Mouse (Mus musculus) 3134 (cell line): Measurements from ENCODE around the gene Manba.
"Not testable (repeated sequence)": the region's sequence is repeated elsewhere in the genome, so short reads cannot be mapped to it uniquely, and the experiment has no call there.

ENCODE experiments used
- DNase-seq: peaks from one replicate; pipeline ENCODE4 v3.0.0-alpha.2; 2011; ENCODE audit warnings: low spot score; ENCODE audit not compliant: insufficient read length; ENCODE audit errors: extremely low read depth

The Manba gene

DNA sequence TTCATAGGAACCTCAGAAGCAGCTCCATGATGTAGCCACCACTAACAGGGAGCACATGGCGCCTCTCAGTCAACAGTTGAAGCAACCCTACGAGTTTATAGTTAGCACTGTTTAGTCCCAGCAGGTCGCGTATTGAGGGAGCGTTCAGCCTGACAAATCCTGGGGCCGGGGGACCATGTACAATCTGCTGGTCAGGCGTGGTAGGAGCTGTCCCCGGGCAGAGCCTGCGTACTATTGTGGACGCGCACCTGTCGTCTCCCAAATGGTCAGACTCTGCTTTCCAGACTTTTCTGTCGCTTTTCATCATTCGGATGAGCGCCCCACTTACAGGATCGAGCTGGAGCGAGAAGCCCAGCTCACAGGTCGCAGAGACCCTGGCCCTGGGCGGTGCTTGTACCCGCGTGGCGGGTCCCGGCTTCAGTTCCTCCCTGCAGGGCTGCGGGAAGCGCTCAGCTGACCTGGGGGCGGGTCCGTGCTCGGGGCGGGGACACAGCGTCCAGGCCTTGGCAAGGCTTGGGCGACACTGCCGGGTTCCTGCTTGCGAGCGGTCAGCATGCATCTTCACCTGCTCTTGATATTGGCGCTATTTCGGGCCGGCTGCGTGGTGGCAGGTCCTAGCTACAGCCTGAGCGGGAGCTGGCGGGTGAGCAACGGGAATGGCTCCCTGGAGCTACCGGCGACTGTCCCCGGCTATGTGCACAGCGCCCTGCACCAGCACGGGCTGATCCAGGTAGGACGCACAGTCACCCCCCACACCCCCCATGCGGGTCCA lies at the start of gene Manba:
Gene Manba, plus strand, starts transcription at position 484 of the 772 bp plus-strand sequence.
- DNase-seq, result peak; percentile 83

GRCm38 (mm10) chr3:135436901-135437616 lies 48.4 kb upstream of the Manba start:
- no peak for DNase-seq

- DNase-seq, result peak; percentile 100
Measured at GRCm38 (mm10) chr3:135437758-135438495, 47.5 kb upstream of the Manba start, which contains the start of gene Ube2d3. Gene Ube2d3 (plus strand): TSS chr3:135438149.

- peak; percentile 93 for DNase-seq
Measured at GRCm38 (mm10) chr3:135438531-135438912, 46.9 kb upstream of the Manba start.

DNA sequence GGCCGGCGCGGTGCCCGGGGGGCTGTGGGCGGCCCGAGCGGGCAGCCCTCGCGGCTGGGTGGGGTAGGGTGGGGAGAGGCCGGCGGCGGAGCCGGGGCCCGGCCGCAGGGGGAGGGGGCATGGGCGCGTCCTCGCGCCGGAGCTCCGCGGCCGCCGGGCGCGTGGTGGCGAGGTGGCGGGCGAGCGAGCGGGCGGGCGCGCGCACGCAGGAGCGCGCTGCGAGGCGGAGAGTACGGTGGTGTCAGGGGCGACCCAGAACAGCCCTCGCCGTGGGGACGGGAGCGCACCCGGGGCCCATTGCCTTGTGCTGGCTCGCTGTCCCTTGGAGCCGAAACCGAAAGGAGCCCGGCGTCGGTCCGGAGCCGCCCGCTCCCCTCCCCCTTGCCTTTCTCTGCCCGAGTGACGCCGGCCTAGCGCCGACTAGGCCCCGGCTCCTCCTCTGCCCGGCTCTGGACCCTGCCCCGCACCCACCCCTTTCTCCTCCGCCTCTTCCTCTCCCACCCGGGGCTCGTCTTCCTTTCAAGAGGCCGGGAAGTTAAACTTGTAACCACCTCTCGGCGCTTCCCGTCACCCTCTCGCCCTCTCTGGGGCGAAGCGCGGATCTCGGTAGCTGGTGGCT lies 46.4 kb upstream of the Manba start:
- DNase-seq, result peak; percentile 88

DNA sequence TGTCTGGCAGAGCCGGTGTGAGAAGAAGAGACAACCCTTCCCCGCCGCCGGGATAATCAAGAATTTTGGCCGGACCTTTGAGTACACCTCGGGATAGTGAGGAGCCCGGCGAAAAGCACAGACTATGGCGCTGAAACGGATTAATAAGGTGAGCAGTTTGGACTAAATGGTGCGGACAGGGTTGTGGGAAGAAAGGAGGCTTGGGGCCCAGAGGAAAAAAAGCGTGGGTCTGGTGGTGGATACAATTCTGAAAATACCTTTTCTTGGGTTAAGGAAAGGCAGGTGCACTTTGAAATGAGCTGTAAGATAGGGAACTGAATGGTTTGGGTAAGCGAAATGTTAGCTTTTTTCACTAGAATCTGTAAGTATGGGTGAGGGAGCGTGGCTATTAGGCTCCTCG lies 45.8 kb upstream of the Manba start:
- DNase-seq, result no peak

DNA sequence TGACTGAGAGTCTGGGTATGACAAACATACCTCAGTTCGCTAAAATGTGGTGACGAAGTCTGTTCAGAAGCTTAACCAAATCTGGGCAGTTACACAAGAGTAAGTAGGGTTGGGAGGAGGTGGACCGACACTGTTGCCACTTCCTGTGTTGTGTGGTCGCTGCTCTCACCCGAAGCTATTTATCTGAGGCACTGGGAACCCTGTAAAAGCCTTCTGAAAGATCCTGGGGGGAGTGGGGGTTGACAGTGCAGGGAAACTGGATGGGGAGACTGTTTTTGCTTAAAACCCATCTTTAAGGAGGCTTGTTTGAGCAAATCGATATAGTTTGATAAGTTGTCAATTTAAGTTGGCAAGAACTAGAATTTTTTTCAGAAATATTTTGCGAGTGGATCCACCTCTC lies 45.2 kb upstream of the Manba start:
- DNase-seq, result peak; percentile 53

GRCm38 (mm10) chr3:135440621-135441020 lies 44.8 kb upstream of the Manba start:
- DNase-seq, result no peak

GRCm38 (mm10) chr3:135444930-135445329 lies 40.5 kb upstream of the Manba start:
- no peak for DNase-seq

- no peak for DNase-seq
Measured at GRCm38 (mm10) chr3:135458981-135459380, 26.4 kb upstream of the Manba start.

DNA sequence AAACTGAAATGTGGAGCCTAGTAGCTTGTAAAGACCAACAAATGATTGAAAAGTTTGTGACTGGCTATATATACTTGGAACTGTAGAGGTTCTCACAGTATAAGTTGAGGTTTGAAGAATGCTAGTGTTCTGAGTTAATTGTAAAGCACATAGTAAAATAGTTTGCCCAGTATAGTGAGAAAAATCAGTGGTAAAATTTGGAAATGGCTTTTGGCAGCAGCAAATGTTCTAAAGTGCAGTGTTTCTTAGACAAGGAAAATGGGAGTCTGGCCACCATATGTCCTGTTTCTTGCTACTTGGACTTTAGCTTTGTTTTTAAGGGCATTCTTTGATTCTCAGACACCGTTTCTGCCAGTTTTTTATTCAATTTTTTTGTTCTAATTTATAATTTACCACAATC lies 17.0 kb upstream of the Manba start:
- no peak for DNase-seq

- no peak for DNase-seq
Measured at GRCm38 (mm10) chr3:135469146-135469545, 16.3 kb upstream of the Manba start.

GRCm38 (mm10) chr3:135469974-135470373 lies 15.4 kb upstream of the Manba start:
- peak; percentile 47 for DNase-seq

DNA sequence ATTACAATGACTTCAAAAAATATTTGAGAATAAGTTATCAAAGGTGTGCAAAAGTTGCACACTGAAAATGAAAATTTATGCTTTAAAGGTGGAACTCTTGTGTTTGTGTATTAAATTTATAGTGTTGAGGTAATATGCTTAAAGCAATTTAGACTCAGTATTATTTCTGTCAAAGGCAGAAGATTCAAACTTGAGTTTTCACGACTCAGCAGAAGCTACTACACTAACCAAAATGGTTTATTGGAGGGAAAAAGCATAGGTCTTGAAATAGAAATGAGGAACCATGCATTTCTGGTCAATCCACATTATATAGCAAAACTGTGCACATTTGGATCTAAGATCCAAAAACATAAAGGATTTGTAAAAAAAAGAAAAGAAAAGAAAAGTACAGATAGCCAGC lies 14.6 kb upstream of the Manba start:
- no peak for DNase-seq

GRCm38 (mm10) chr3:135475025-135475424 lies 10.4 kb upstream of the Manba start:
- no peak for DNase-seq

DNA sequence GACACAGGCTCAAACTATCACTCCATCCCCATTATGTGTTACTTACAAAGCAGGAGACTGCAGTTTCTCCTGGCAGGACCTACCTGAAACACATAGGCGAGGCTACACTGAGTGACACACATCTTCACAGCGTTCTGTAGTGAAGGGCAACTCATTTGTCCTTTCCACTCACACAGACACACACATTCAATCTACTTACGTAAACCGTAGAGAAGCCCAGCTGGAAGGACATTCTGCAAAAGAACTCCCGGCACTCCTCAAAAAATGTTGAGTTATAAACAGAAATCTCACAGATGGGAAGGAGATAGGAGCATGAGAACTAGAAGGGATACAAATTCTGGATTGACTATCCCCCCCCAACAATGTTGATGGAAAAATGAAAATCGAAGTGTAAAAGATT lies 9.1 kb upstream of the Manba start:
- no peak for DNase-seq

GRCm38 (mm10) chr3:135476977-135477376 lies 8.4 kb upstream of the Manba start:
- no peak for DNase-seq

DNA sequence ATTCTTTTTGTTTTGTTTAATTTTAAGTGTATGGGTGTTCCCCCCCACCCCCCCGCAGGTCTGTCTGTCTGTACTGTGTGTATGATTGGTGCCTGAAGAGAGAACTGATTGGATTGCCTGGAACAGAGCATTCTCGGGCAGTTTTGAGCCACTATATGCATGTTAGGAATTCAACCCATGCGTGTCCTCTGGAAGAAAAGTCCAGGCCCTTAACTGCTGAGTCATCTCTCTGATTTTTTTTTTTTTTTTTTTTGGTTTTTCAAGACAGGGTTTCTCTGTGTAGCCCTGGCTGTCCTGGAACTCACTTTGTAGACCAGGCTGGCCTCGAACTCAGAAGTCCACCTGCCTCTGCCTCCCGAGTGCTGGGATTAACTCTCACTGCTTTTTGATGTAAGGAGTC lies 6.3 kb upstream of the Manba start:
- not testable (repeated sequence) for DNase-seq

DNA sequence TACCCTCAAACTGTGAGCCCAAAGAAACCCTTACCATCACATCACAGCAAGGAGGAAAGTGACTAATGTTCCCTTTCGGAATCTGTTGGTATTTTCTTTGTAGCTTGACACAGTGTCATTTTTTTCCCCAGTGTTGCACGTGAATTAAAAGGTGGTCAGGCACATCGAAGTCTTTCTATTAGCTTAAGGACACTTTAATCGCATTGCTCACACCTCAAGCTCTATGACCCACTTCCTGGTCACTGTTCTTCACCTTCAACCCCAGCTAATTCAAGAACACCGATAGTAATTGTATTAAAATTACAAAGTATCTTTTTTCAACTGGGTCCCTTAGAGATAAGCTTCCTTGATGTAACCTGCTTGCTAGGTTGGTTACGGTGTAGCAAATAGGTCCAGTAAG lies 4.6 kb upstream of the Manba start:
- DNase-seq, result no peak

DNA sequence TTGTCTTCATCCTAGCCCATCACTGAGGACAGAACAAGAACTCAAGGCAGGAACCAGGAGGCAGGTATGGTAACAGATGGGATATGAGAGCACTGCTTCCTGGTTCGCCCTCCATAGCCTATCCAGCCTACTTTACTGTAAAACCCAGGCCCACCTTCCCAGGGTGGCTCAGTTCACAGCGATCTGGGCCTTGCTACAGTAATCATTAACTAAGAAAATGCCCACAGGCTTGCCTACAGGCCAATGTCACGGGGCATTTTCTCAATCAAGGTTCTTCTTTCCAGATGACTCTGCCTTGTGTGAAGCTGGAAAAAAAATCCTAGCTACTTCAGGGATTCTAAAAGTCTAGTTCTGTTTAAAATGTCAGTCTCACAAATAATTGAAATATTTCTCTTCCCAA lies 3.8 kb upstream of the Manba start:
- no peak for DNase-seq

DNA sequence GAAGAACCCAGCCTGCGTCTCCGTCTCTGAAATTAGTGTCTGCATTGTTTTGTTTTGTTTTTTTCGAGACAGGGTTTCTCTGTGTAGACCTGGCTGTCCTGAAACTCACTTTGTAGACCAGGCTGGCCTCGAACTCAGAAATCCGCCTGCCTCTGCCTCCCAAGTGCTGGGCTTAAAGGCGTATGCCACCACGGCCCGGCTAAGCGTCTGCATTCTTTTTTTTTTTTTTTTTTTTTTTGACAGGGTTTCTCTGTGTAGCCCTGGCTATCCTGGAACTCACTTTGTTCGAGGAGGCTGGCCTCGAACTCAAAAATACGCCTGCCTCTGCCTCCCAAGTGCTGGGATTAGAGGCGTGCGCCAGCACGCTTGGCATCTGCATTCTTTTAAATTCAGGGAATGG lies 761 bp upstream of the Manba start:
- DNase-seq, result not testable (repeated sequence)
